Mouse (Mus musculus): ENCODE measurements around the gene Nabp2.

DNA sequence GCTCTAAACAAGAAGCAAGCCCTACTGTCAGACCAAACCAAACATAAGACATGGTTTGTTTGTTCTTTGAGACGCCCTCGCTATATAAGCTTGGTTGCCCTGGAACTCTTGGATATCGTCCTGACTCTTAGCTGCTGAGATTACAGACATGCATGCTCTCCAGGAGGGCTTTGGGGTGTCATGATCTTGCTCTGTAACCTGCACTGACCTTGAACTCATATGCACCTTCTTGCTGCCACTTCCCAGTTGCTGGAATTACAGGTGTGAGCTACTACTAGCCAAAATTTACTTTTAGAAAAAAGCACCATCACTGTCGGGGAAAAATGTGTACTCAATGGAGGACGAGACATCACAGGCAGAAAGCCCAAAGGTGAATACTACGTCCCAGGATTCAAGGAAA, 41.7 kb downstream of the Nabp2 start:
- TF ChIP-seq POLR2A (IDR thresholded peaks at IDR 0.05; ENCODE audit: borderline replicate concordance, insufficient read depth, low read length) (no peak), CTCF (IDR thresholded peaks at IDR 0.05; ENCODE audit: borderline replicate concordance, insufficient read depth, low read depth, low read length) (no peak)
